Mouse (Mus musculus): Measurements from ENCODE around the gene Angptl2. TPM values are rescaled to one million over a fixed set of nuclear protein-coding genes. Genes with fewer than 3 reads are reported as not detected.

Gene Angptl2
- polyA plus RNA-seq, 1 experiment: not detected

DNA sequence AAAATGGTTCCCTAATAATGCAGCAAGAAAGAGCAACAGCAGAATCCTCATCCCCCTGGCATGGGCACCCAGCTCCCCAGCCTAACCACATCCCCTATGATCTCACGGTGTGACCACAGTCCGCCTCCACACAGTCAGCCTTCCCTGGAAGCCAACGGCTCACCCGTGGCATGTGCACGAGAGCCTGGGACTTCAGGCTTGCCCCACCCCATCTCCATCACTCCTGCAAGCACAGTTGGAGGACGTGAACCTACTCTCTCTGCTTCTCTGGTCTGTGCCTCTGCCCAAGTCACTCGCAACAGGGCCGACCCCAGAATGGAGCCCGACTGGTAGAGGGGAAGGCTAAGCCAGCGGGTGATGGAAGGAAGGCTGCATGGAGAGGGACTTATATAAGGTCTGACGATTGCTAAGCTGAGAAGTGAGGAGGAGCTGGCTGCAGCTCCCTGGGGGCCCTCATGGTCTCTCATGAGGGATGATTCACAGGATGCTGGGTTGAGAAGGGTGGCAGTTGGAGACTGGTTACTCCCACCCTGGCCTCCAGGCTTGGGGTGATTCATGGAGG lies 5.6 kb downstream of the Angptl2 start:
- Histone ChIP-seq H3K4me3 (replicated peaks) (no peak overlapping the region), H3K9me3 (ENCODE audit: control insufficient read depth, low read length) (no peaks in the 10 kb centered on the region), H3K27me3 (ENCODE audit: control insufficient read depth) (peaks cover under 1% of the 10 kb centered on the region; the same call in 1 of the 2 replicates), H3K36me3 (ENCODE audit: control insufficient read depth) (no peaks in the 10 kb centered on the region), H3K4me1 (ENCODE audit: control insufficient read depth) (no peaks in the 10 kb centered on the region; the same call in 1 of the 2 replicates)
- TF ChIP-seq GATA1 (IDR thresholded peaks at IDR 0.05; ENCODE audit: low read length) (no peak), TAL1 (IDR thresholded peaks at IDR 0.05; ENCODE audit: low read length) (no peak)

DNA sequence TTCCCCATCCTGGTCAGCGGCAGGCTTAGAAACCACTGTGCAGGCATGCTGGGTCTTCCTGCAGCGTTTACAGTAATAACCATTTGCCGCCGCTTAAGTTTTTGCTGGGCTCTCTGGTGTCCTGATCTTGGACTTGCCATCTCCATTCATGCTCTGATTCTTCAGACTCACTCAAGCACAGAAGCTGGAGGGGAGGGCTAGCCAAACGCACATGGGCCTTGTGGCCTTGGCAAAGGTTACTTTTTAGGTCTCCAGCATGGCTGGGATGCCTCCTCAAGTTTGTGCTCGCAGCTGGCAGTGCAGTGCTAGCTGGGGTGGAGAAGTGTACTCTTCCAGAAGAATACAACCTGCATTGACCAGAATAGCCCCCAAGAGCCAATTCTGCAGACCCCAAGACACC lies 6.6 kb downstream of the Angptl2 start:
- Histone ChIP-seq H3K27me3 (ENCODE audit: control insufficient read depth) (no peaks in the 10 kb centered on the region), H3K4me1 (ENCODE audit: control insufficient read depth) (no peaks in the 10 kb centered on the region), H3K4me3 (replicated peaks) (no peak overlapping the region), H3K9me3 (ENCODE audit: control insufficient read depth, low read length) (no peaks in the 10 kb centered on the region), H3K36me3 (ENCODE audit: control insufficient read depth) (no peaks in the 10 kb centered on the region)
- TF ChIP-seq TAL1 (IDR thresholded peaks at IDR 0.05; ENCODE audit: low read length) (no peak), GATA1 (IDR thresholded peaks at IDR 0.05; ENCODE audit: low read length) (no peak)

DNA sequence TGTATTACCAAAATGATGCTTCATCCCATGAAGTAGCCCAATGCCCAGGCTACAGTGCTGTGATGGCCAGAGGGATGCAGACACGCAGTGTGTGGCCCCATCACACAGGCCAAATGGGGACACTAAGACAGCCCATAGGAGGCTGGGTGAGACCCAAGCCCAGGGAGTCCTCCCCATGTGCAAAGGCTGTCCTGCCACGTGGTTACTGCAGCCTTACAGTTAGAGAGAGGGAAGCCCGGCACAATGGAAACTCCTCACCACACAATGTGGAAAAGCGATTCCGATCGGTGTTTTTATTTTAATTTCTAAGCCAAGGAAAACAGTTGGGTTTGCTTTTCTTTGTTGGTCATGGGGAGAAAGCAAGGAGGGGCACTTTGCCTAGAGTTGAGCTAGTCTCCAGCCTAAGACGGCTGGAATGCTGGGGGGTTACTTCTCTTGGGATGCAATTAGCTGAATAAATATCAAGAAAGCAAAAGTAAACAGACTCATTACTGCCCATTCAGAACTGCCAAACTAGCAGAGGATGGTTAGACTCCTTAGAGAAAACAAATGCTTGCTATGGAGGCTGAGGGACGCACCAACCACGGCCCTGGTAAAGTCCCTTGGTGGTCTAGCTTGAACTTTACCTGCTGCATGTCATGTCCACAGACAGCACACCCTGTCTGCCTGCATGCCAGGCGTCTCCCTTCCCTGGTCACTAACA lies 7.9 kb downstream of the Angptl2 start:
- no peak for TF ChIP-seq GATA1 (IDR thresholded peaks at IDR 0.05; ENCODE audit: low read length)
- no peak for TF ChIP-seq TAL1 (IDR thresholded peaks at IDR 0.05; ENCODE audit: low read length)
- H3K4me1 ChIP-seq (ENCODE audit: control insufficient read depth): no peaks in the 10 kb centered on the region
- H3K9me3 ChIP-seq (ENCODE audit: control insufficient read depth, low read length): no peaks in the 10 kb centered on the region
- no peaks in the 10 kb centered on the region for H3K27me3 ChIP-seq (ENCODE audit: control insufficient read depth)
- H3K36me3 ChIP-seq (ENCODE audit: control insufficient read depth): no peaks in the 10 kb centered on the region
- H3K4me3 ChIP-seq (replicated peaks): no peak overlapping the region

- no peak overlapping the region for H3K4me3 ChIP-seq (replicated peaks)
- no peaks in the 10 kb centered on the region for H3K36me3 ChIP-seq (ENCODE audit: control insufficient read depth)
- H3K27me3 ChIP-seq (ENCODE audit: control insufficient read depth): no peaks in the 10 kb centered on the region
- H3K4me1 ChIP-seq (ENCODE audit: control insufficient read depth): no peaks in the 10 kb centered on the region
- H3K9me3 ChIP-seq (ENCODE audit: control insufficient read depth, low read length): no peaks in the 10 kb centered on the region
- TF ChIP-seq TAL1 (IDR thresholded peaks at IDR 0.05; ENCODE audit: low read length) (no peak), GATA1 (IDR thresholded peaks at IDR 0.05; ENCODE audit: low read length) (no peak)
Measured at GRCm38 (mm10) chr2:33225921-33226320, 10.1 kb downstream of the Angptl2 start.

GRCm38 (mm10) chr2:33228077-33228476 lies 12.2 kb downstream of the Angptl2 start:
- H3K4me3 ChIP-seq (replicated peaks): no peak overlapping the region
- no peaks in the 10 kb centered on the region for H3K9me3 ChIP-seq (ENCODE audit: control insufficient read depth, low read length)
- no peaks in the 10 kb centered on the region for H3K27me3 ChIP-seq (ENCODE audit: control insufficient read depth)
- H3K4me1 ChIP-seq (ENCODE audit: control insufficient read depth): no peaks in the 10 kb centered on the region
- H3K36me3 ChIP-seq (ENCODE audit: control insufficient read depth): no peaks in the 10 kb centered on the region
- TF ChIP-seq GATA1 (IDR thresholded peaks at IDR 0.05; ENCODE audit: low read length) (no peak), TAL1 (IDR thresholded peaks at IDR 0.05; ENCODE audit: low read length) (no peak)

GRCm38 (mm10) chr2:33228551-33228950 lies 12.7 kb downstream of the Angptl2 start:
- H3K9me3 ChIP-seq (ENCODE audit: control insufficient read depth, low read length): no peaks in the 10 kb centered on the region
- H3K27me3 ChIP-seq (ENCODE audit: control insufficient read depth): no peaks in the 10 kb centered on the region
- H3K36me3 ChIP-seq (ENCODE audit: control insufficient read depth): no peaks in the 10 kb centered on the region
- no peaks in the 10 kb centered on the region for H3K4me1 ChIP-seq (ENCODE audit: control insufficient read depth)
- no peak overlapping the region for H3K4me3 ChIP-seq (replicated peaks)
- TF ChIP-seq TAL1 (IDR thresholded peaks at IDR 0.05; ENCODE audit: low read length) (no peak), GATA1 (IDR thresholded peaks at IDR 0.05; ENCODE audit: low read length) (no peak)

DNA sequence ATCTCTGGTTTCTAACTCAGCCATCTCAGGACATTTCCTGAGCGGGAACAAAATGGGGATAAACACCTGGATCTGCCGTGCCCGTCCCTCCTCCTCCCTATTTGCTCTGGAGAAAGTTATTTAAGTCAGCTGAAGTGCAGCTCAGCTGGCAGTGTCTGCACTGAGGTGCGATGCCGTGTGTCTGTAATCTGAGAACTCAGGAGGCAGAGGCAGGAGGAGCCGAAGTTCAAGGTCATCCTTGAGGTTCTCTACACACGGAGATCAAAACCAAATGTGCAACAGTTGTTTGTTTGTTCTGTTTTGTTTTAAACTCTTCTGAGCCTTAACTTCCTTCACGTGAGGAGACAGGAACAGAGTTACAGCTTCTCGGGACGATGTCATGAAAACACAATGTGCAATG lies 14.8 kb downstream of the Angptl2 start:
- Histone ChIP-seq H3K9me3 (ENCODE audit: control insufficient read depth, low read length) (no peaks in the 10 kb centered on the region), H3K36me3 (ENCODE audit: control insufficient read depth) (no peaks in the 10 kb centered on the region), H3K4me1 (ENCODE audit: control insufficient read depth) (no peaks in the 10 kb centered on the region), H3K4me3 (replicated peaks) (no peak overlapping the region), H3K27me3 (ENCODE audit: control insufficient read depth) (no peaks in the 10 kb centered on the region)
- TF ChIP-seq TAL1 (IDR thresholded peaks at IDR 0.05; ENCODE audit: low read length): no peak
- no peak for TF ChIP-seq GATA1 (IDR thresholded peaks at IDR 0.05; ENCODE audit: low read length)

DNA sequence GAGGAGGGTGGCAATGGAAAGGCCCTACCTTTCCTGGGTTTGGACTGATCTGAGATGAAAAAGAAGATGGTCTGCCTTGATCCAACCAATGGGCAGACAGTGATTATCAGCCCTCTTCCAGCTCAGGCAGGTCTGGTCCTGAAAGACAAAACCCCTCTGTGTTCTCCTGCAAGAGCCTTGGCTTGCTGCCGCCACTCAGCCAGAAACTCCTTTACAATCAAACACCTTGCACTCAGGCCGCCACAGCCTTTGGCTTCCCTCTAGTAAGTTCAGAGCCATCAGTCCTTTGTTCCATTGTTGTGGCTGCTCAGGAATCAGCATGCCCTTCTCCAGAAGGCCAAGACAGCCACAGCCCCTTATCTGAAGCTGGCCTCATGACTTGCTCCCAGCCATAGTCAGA lies 15.9 kb downstream of the Angptl2 start:
- H3K4me3 ChIP-seq (replicated peaks): no peak overlapping the region
- TF ChIP-seq TAL1 (IDR thresholded peaks at IDR 0.05; ENCODE audit: low read length): no peak
- TF ChIP-seq GATA1 (IDR thresholded peaks at IDR 0.05; ENCODE audit: low read length): no peak
- H3K9me3 ChIP-seq (ENCODE audit: control insufficient read depth, low read length): no peaks in the 10 kb centered on the region
- H3K36me3 ChIP-seq (ENCODE audit: control insufficient read depth): no peaks in the 10 kb centered on the region
- no peaks in the 10 kb centered on the region for H3K27me3 ChIP-seq (ENCODE audit: control insufficient read depth)
- no peaks in the 10 kb centered on the region for H3K4me1 ChIP-seq (ENCODE audit: control insufficient read depth)

DNA sequence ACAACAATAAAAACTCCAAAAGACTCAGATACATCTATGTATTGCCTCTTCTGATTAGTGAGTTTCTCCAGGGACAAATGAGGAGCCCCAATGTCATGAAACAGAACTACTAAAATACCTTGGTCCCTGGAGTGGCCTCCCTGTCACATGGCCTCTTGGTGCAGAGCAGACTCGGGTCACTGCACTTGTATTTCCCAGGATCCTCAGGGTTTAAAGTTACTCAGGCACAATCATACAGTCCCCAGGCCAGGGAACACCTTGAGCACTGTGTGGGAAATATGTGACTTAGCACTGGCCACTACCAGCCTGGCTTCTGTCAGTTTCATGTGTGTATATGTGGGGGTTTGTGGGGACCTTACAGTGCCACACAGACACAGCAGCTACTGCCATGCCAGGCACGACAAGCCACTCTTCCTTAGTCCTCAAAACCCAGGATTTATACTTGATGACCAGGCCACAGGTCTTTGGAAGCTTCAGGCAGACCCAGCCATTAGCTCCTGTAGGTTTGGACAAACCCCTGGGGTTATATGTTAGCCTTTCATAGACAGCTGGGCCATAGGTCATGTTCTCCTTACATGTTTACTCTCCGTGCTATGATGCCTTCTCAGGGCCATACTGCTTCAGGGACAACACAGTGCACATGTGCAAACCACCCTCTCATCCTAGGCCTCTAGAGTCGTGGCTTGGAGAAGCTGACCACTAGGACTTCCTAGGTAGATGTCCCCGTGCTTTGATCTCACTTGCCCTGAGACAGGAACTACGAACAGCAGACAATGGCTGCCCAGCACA lies 17.1 kb downstream of the Angptl2 start:
- no peaks in the 10 kb centered on the region for H3K4me1 ChIP-seq (ENCODE audit: control insufficient read depth)
- no peaks in the 10 kb centered on the region for H3K36me3 ChIP-seq (ENCODE audit: control insufficient read depth)
- no peaks in the 10 kb centered on the region for H3K9me3 ChIP-seq (ENCODE audit: control insufficient read depth, low read length)
- no peaks in the 10 kb centered on the region for H3K27me3 ChIP-seq (ENCODE audit: control insufficient read depth)
- TF ChIP-seq TAL1 (IDR thresholded peaks at IDR 0.05; ENCODE audit: low read length) (no peak), GATA1 (IDR thresholded peaks at IDR 0.05; ENCODE audit: low read length) (no peak)
- no peak overlapping the region for H3K4me3 ChIP-seq (replicated peaks)

Measured in erythroblast, embryonic 14.5 days (primary cell).